Mouse (Mus musculus): ENCODE results near the gene Ackr3.

Gene Ackr3

GRCm38 (mm10) chr1:90228323-90228697, 24.5 kb downstream of the Ackr3 start:
- CTCF ChIA-PET, result no interaction called here

- CTCF ChIA-PET, result no interaction called here
Measured at GRCm38 (mm10) chr1:90230611-90231010, 26.8 kb downstream of the Ackr3 start.

- CTCF ChIA-PET, result no interaction called here
Measured at GRCm38 (mm10) chr1:90231591-90232490, 28.1 kb downstream of the Ackr3 start.

- CTCF ChIA-PET, result no interaction called here
Measured at GRCm38 (mm10) chr1:90232491-90232885, 28.7 kb downstream of the Ackr3 start.

- CTCF ChIA-PET, result no interaction called here
Measured at GRCm38 (mm10) chr1:90234620-90235054, 30.9 kb downstream of the Ackr3 start.

GRCm38 (mm10) chr1:90236640-90237039, 32.9 kb downstream of the Ackr3 start:
- CTCF ChIA-PET, result no interaction called here

GRCm38 (mm10) chr1:90238095-90238888, 34.5 kb downstream of the Ackr3 start:
- CTCF ChIA-PET, result no interaction called here

GRCm38 (mm10) chr1:90239336-90240225, 35.8 kb downstream of the Ackr3 start:
- CTCF ChIA-PET, result no interaction called here

- CTCF ChIA-PET, result no interaction called here
Measured at GRCm38 (mm10) chr1:90240287-90240686, 36.5 kb downstream of the Ackr3 start.

GRCm38 (mm10) chr1:90242444-90242989, 38.7 kb downstream of the Ackr3 start:
- CTCF ChIA-PET, result no interaction called here

GRCm38 (mm10) chr1:90244537-90244936, 40.8 kb downstream of the Ackr3 start:
- CTCF ChIA-PET, result no interaction called here

GRCm38 (mm10) chr1:90245533-90245932, 41.8 kb downstream of the Ackr3 start:
- CTCF ChIA-PET, result no interaction called here

- CTCF ChIA-PET, result no interaction called here
Measured at GRCm38 (mm10) chr1:90246035-90246434, 42.3 kb downstream of the Ackr3 start.

- CTCF ChIA-PET, result no interaction called here
Measured at GRCm38 (mm10) chr1:90246800-90247199, 43.0 kb downstream of the Ackr3 start.

GRCm38 (mm10) chr1:90247234-90247633, 43.5 kb downstream of the Ackr3 start:
- CTCF ChIA-PET, result no interaction called here

- CTCF ChIA-PET, result no interaction called here
Measured at GRCm38 (mm10) chr1:90247756-90248541, 44.2 kb downstream of the Ackr3 start.

- CTCF ChIA-PET, result no interaction called here
Measured at GRCm38 (mm10) chr1:90248966-90249735, 45.4 kb downstream of the Ackr3 start.

- CTCF ChIA-PET, result no interaction called here
Measured at GRCm38 (mm10) chr1:90250419-90250818, 46.6 kb downstream of the Ackr3 start.

- CTCF ChIA-PET, result no interaction called here
Measured at GRCm38 (mm10) chr1:90251156-90251555, 47.4 kb downstream of the Ackr3 start.

- CTCF ChIA-PET, result no interaction called here
Measured at GRCm38 (mm10) chr1:90253465-90253864, 49.7 kb downstream of the Ackr3 start.
